Mouse (Mus musculus) testis, adult 2 months (tissue): ENCODE measurements around the gene Cmc2. TPM values are rescaled to one million over a fixed set of nuclear protein-coding genes. Genes with fewer than 3 reads are reported as not detected.

Experiments
- H3K27ac ChIP-seq: fragments of 200-500 bp; 2 replicates; pipeline ENCODE4 v1.5.1; 2012; ENCODE audit warnings: low read depth, low read length; ENCODE audit not compliant: control insufficient read depth, insufficient read depth
- H3K27me3 ChIP-seq: fragments of 200-500 bp; 2 replicates; pipeline ENCODE4 v1.6.1; 2012; ENCODE audit warnings: mild to moderate bottlenecking, low read length, moderate library complexity; ENCODE audit not compliant: control insufficient read depth, insufficient read depth
- H3K36me3 ChIP-seq: fragments of 200-500 bp; 2 replicates; pipeline ENCODE4 v1.6.1; 2012; ENCODE audit warnings: mild to moderate bottlenecking, low read length; ENCODE audit not compliant: control insufficient read depth, insufficient read depth
- H3K4me1 ChIP-seq: fragments of 200-500 bp; 2 replicates; pipeline ENCODE4 v1.6.1; 2012; ENCODE audit warnings: low read length; ENCODE audit not compliant: control insufficient read depth, insufficient read depth
- H3K4me3 ChIP-seq: fragments of 200-500 bp; 2 replicates; pipeline ENCODE4 v1.5.1; 2012; ENCODE audit warnings: low read depth, mild to moderate bottlenecking, low read length, moderate library complexity, mixed read lengths; ENCODE audit not compliant: control insufficient read depth
- CTCF ChIP-seq: fragments of 200-500 bp; IDR thresholded peaks from 2 replicates; pipeline ENCODE4 v1.5.1; 2012; ENCODE audit warnings: low read depth, mild to moderate bottlenecking, inconsistent platforms, low read length, moderate library complexity; ENCODE audit not compliant: control insufficient read depth, insufficient read depth, insufficient replicate concordance
- POLR2A ChIP-seq: fragments of 200-500 bp; IDR thresholded peaks from 2 replicates; pipeline ENCODE4 v1.6.1; 2012; ENCODE audit warnings: low read depth, mild to moderate bottlenecking, inconsistent platforms, low read length, moderate library complexity; ENCODE audit not compliant: control insufficient read depth
- polyA plus RNA-seq: library from polyadenylated mRNA; depleted of rRNA; stranded (reverse); fragments of >200 nt; gene quantifications from 2 replicates; pipeline ENCODE4 v1.2.3, GENCODE M21; 2012

The Cmc2 gene
- polyA plus RNA-seq, 1 experiment = 12.8 TPM

DNA sequence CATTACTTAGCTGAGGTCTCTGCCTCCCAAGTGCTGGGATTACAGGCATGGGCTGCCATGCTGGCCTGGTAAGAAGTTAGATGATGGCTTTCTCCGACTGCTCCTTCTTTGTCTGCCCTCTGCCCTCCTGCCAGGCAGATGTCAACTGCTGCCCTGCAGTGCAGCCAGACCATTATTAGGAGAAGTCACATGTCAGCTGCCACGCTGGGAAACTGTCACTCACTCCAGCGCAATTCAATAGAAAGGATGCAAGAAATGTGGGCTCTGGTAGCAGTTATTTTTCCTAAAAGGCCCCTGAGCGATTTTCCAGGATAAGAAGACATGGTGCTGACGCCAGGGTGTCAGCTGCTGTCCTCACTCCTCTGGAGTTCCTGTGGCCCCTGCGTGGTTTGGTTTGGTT, 14.3 kb upstream of the Cmc2 start:
- H3K4me1 ChIP-seq = no peaks in the 10 kb centered on the region
- H3K27ac ChIP-seq = no peak overlapping the region
- peaks cover 1% of the 10 kb centered on the region for H3K36me3 ChIP-seq
- H3K27me3 ChIP-seq = no peaks in the 10 kb centered on the region
- no peak for TF ChIP-seq CTCF
- TF ChIP-seq POLR2A = no peak
- H3K4me3 ChIP-seq = no peak overlapping the region

DNA sequence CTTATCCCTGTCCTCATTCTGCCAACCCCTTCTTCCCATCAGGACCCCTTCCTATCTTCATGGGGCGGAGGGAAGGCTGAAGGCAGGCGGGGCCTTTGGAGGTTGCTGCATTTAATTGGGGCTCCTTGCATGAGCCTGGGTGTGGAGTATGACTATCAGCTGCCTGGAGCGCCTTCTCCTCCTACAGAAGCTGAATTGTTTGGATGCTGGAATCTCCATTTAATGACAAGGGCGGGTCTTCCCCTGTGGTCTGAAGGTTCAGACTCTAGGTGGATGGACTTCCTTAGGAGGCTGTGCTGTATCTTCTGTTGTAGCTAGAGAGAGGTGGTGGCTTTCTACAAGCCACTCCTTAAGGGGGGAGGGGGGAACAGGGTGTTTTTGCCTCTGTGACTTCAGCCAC, 13.7 kb upstream of the Cmc2 start:
- peaks cover 1% of the 10 kb centered on the region for H3K36me3 ChIP-seq
- no peak overlapping the region for H3K4me3 ChIP-seq
- no peaks in the 10 kb centered on the region for H3K27me3 ChIP-seq
- no peak overlapping the region for H3K27ac ChIP-seq
- no peaks in the 10 kb centered on the region for H3K4me1 ChIP-seq
- no peak for TF ChIP-seq POLR2A
- no peak for TF ChIP-seq CTCF

DNA sequence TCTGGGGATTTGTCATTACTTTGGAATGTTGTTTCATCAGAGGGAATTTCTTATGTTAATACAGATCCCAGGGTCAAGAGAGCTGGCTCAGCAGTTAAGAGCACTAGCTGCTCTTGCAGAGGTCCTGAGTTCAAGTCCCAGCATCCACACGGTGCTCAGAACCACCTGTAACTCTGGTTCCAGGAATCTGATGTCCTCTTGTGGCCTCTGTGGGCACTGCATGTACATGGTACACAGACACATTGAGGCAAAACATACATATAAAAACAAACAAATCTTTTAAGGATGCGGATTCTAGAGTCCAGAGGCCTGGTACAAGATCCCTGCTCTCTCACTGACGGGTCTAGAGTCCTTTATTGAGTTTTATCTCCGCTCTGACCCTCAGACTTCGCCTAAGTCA, 7.3 kb upstream of the Cmc2 start:
- H3K4me1 ChIP-seq = no peaks in the 10 kb centered on the region
- H3K36me3 ChIP-seq = peaks cover 2% of the 10 kb centered on the region
- no peaks in the 10 kb centered on the region for H3K27me3 ChIP-seq
- no peak for TF ChIP-seq CTCF
- no peak for TF ChIP-seq POLR2A
- no peak overlapping the region for H3K4me3 ChIP-seq
- no peak overlapping the region for H3K27ac ChIP-seq

DNA sequence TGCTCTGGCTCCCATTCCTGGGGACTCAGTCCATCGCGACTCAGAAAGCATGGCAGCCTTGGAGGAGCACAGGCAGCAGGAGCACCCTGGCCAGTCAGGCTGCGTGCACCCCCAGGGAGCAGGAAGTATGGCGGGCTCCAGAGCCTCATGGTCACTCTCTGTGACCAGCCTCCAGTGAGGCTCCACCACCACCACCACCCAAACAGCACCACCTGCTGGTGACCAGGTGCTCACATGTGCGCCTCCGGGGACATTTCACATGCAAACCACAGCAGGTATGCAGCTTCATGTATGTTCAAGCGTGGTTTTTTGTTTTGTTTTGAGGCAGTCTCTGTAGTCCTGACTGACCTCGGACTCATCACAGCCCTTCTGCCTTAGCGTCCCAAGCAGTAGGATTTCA, 6.6 kb upstream of the Cmc2 start:
- peaks cover 2% of the 10 kb centered on the region for H3K36me3 ChIP-seq
- TF ChIP-seq CTCF (peak; percentile 54; the same call in 1 of the 2 replicates), POLR2A (no peak)
- H3K4me3 ChIP-seq = no peak overlapping the region
- no peaks in the 10 kb centered on the region for H3K27me3 ChIP-seq
- H3K27ac ChIP-seq = no peak overlapping the region
- no peaks in the 10 kb centered on the region for H3K4me1 ChIP-seq

DNA sequence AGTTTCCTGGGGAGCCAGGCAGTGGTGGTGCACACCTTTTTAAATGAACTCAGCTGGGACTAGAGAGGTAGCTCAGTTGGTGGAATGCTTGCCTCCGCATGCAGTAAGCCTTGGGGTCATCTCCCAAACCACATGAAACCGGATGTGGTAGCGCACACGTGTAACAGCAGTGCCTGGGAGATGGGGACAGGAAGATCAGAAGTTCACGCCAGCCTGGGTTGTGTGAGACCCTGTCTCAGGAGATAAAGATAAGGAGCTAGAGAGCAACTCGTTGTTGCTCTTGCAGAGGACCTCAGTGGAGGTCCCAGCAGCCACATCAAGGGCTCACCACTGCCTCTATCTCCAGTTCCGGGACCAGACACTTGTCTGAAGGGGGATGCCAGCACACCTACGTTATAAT, 2.3 kb upstream of the Cmc2 start:
- TF ChIP-seq POLR2A = no peak
- TF ChIP-seq CTCF = no peak
- Histone ChIP-seq H3K4me1 (peaks cover 4% of the 10 kb centered on the region), H3K4me3 (no peak overlapping the region), H3K36me3 (peaks cover 2% of the 10 kb centered on the region), H3K27ac (no peak overlapping the region), H3K27me3 (no peaks in the 10 kb centered on the region)

DNA sequence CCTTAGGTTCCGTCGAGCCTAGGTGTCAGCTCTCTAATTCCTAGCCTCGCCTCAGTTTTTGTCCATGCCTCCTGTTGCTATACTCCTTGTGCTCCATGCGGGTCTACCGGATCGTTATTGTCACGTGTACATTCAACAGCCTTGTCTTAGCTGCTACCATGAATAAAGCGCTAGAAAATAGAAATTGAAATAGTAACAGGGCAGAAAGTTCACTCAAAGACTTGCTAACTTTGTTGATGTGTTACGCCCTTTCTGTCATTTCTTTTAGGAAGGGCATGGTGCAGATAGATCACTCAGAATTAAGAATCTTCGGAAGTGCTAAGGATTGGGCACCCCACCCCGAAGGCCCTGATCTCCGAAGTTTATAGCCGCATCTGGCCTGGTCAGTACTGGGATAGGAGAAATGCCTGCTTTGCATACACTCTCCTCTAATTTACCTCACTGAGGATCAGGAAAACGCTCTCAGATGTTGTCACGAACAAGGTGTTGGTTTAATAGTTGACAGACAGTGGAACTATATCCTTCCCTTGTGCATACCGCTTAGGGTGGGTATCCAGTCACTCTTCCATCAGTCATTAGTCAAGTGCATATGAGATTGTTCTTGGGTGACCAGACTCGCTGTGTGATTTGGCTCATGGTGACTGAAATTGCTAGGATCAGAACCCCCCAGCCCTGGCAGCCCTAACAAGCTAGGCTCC, 954 bp upstream of the Cmc2 start:
- H3K27ac ChIP-seq = peak overlapping the region; percentile 95

DNA sequence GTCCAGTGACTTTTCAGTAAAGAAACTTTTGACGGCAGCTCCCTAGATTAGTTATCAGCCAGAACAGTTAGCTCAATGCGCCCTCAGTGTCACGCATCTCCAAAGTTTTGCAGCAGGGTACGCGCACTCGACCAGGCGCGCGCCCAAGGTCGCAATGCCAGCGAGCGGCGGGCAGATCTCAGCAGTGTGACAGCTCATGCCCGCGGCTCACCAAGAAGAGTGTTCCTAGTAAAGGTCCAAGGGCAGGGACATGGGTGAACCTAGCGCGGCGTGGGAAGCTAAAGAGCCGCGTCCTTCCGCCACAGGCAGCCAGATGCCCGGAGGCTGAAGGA, 284 bp downstream of the Cmc2 start:
- TF ChIP-seq POLR2A (no peak), CTCF (no peak)
- Histone ChIP-seq H3K36me3 (peaks cover 1% of the 10 kb centered on the region; the same call in 1 of the 2 replicates), H3K27me3 (no peaks in the 10 kb centered on the region), H3K27ac (peak overlapping the region; percentile 95), H3K4me3 (peak overlapping the region; percentile 98), H3K4me1 (peaks cover 4% of the 10 kb centered on the region)

More for the DNA sequence above, 954 bp upstream of the Cmc2 start:
- Histone ChIP-seq H3K4me3 (peak overlapping the region; percentile 98), H3K36me3 (peaks cover 2% of the 10 kb centered on the region; the same call in 1 of the 2 replicates), H3K27me3 (no peaks in the 10 kb centered on the region), H3K4me1 (peaks cover 4% of the 10 kb centered on the region)
- no peak for TF ChIP-seq CTCF
- no peak for TF ChIP-seq POLR2A

DNA sequence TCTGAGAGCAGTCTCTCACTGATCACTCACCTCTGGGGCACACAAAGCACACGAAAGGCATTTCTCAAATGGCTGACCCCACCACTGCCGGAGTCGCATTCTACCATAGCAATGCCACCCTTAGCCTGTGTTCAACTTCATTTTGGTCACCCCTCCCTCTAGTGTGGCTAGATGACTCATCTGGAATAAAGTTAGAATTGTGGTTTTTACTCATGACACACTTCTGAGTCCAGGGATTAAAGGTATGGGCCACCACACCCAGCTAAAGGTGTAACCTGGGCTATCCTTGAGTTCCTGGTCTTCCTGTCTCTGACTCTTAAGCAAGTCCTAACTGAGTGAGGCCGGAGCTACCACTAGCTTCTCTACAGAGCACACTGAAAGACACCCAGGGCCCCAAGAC, 15.4 kb downstream of the Cmc2 start:
- no peak overlapping the region for H3K27ac ChIP-seq
- no peaks in the 10 kb centered on the region for H3K4me1 ChIP-seq
- H3K4me3 ChIP-seq = no peak overlapping the region
- H3K27me3 ChIP-seq = no peaks in the 10 kb centered on the region
- no peaks in the 10 kb centered on the region; the same call in 1 of the 2 replicates for H3K36me3 ChIP-seq
- TF ChIP-seq CTCF (no peak), POLR2A (no peak)
